Mouse (Mus musculus) testis, adult 2 months (tissue): ENCODE measurements around the gene Prkd3.

ENCODE experiments used
- CTCF ChIP-seq: fragments of 200-500 bp; IDR thresholded peaks from 2 replicates; pipeline ENCODE4 v1.5.1; 2012; ENCODE audit warnings: low read depth, mild to moderate bottlenecking, inconsistent platforms, low read length, moderate library complexity; ENCODE audit not compliant: control insufficient read depth, insufficient read depth, insufficient replicate concordance
- POLR2A ChIP-seq: fragments of 200-500 bp; IDR thresholded peaks from 2 replicates; pipeline ENCODE4 v1.6.1; 2012; ENCODE audit warnings: low read depth, mild to moderate bottlenecking, inconsistent platforms, low read length, moderate library complexity; ENCODE audit not compliant: control insufficient read depth

DNA sequence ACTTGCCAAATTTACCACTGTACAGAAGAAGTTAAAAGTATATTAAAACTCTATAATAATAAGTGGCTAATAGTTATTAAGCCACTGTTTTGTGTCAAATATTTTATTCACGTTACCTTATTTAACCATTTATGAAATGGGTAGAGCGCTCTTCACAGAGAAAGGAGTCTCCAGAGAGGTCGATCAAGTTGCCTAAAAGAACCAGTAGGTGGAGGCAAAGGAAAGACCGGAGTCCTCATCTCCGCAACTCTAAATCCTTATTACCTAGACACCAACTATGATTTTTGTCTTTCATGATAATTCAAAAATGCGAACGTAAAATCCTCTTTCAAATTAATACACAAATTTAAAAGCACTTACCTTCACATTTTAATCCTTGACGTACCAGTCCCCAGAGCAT, 37.5 kb downstream of the Prkd3 start:
- TF ChIP-seq CTCF (no peak), POLR2A (no peak)
